Mouse (Mus musculus) embryonic fibroblast, embryonic 13.5 days (primary cell): ENCODE measurements around the gene Zfp53.

Experiments used
- CTCF ChIP-seq: IDR thresholded peaks from 2 replicates; pipeline ENCODE4 v1.5.1; 2011; ENCODE audit warnings: mild to moderate bottlenecking, control low read depth, low read length, moderate library complexity, borderline replicate concordance; ENCODE audit not compliant: insufficient read depth
- POLR2A ChIP-seq: IDR thresholded peaks from 2 replicates; pipeline ENCODE4 v1.6.1; 2011; ENCODE audit warnings: low read depth, mild to moderate bottlenecking, control low read depth, low read length, moderate library complexity

DNA sequence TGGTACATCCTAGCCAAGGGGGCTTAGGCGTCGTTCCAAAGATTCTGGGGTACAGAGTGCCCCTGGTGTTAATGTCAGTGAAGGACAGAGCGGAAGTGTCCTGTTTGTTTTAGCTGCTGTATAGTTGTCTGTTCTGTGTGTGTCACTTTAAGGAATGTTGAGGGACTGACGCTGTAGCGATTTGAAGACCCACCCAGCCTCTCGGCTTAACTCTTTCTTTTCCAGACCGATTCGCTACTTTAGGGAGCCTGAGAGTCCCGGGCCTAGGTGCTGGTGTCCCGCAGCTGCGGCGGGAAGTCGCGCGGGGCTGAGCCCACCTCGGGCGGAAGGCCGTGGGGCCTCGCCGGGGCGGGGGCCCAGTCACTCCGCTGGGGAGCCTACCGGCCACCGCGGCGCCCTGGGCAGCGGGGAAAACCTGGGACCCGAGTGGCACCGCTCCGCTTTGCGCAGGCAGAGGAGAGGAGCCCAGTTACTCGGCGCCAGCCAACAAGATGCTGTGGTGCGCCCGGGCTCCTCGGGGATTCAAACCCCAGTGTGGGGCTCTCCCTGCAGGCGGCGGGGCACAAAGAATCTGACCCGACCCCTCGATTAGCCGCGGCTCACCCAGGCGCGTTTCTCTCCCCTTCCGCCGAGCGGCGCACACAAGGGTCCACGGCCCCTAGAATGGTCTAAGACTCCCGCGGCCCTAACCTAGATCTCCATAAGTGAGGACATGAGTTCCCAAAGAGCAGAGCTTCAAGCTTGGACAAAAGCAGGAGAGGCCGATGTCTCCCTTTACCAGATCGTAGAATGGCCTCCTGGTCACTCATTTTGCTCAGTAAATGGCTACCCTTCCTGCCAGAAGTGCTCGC, 43.5 kb downstream of the Zfp53 start:
- TF ChIP-seq POLR2A (peak; percentile 68), CTCF (no peak)
